Mouse (Mus musculus) bone marrow, adult 2 months (tissue): ENCODE measurements at regions not wholly inside any gene's neighbourhood (a gene's known extent, or its start where the extent isn't known, plus 50 kb on each side); places are given as distances from the start of the nearest gene placed in this dataset.

Experiments used
- H3K27ac ChIP-seq: fragments of 200-500 bp; 2 replicates; pipeline ENCODE4 v1.5.1; 2012; ENCODE audit warnings: low read depth, mild to moderate bottlenecking, control low read depth, inconsistent platforms, low read length; ENCODE audit not compliant: control insufficient read depth, poor library complexity, insufficient read depth
- H3K4me1 ChIP-seq: fragments of 200-500 bp; 2 replicates; pipeline ENCODE4 v1.6.1; 2011; ENCODE audit warnings: low read length; ENCODE audit not compliant: control insufficient read depth, insufficient read depth
- H3K4me3 ChIP-seq: fragments of 200-500 bp; replicated peaks from 2 replicates; pipeline ENCODE3; 2011; ENCODE audit warnings: mild to moderate bottlenecking, low read depth, low read length, control low read depth; ENCODE audit not compliant: control insufficient read depth
- CTCF ChIP-seq: fragments of 200-500 bp; IDR thresholded peaks from 2 replicates; pipeline ENCODE4 v1.5.1; 2011; ENCODE audit warnings: low read length, control low read depth; ENCODE audit not compliant: control insufficient read depth, insufficient read depth
- POLR2A ChIP-seq: fragments of 200-500 bp; IDR thresholded peaks from 2 replicates; pipeline ENCODE4 v1.6.1; 2011; ENCODE audit warnings: low read depth, mild to moderate bottlenecking, control low read depth, low read length, borderline replicate concordance; ENCODE audit not compliant: control insufficient read depth
- WGBS: fragments of 180-500 bp; shearing (Covaris S2); methylation state at CpG from one replicate; pipeline ENCODE4 v1.1.7; 2018; 5-methylcytosine and 5-hydroxymethylcytosine counted together

DNA sequence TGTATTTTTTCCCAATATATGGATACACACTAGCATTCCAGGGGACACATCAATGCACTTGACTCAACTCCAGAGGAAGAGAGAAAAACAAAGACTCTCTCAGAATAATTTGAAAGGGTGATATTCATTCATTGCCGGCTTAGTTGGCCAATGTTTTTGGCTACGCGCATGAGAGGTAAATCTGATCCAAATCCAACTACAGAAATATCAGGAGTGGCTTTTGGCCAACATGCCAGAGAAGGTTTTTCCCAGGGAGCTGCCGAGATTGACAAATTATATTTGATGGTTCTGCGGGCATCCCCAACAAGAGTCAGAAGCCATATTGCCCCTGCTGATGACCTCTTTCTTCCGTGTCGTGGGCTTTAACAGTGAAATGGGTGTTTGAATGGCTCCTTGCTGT, 135.3 kb downstream of the Cox18 start:
- H3K27ac ChIP-seq, result no peak overlapping the region
- 89% methylated on average over 7 of the region's 7 CpGs for WGBS
- H3K4me3 ChIP-seq, result no peak overlapping the region
- TF ChIP-seq POLR2A (no peak), CTCF (no peak)
- no peaks in the 10 kb centered on the region for H3K4me1 ChIP-seq

- no peak overlapping the region for H3K4me3 ChIP-seq
- TF ChIP-seq CTCF (no peak), POLR2A (no peak)
- 75% methylated on average over 6 of the region's 6 CpGs for WGBS
- H3K4me1 ChIP-seq, result no peaks in the 10 kb centered on the region
- no peak overlapping the region for H3K27ac ChIP-seq
Observed at GRCm38 (mm10) chr5:90086491-90086890, 137.3 kb downstream of the Cox18 start.

- TF ChIP-seq POLR2A (no peak), CTCF (no peak)
- H3K27ac ChIP-seq, result no peak overlapping the region
- H3K4me1 ChIP-seq, result no peaks in the 10 kb centered on the region
- 87% methylated on average over 6 of the region's 6 CpGs for WGBS
- no peak overlapping the region for H3K4me3 ChIP-seq
Observed at GRCm38 (mm10) chr5:90077025-90077536, 146.7 kb downstream of the Cox18 start.

- TF ChIP-seq CTCF, result no peak
- 86% methylated on average over 11 of the region's 11 CpGs for WGBS
- no peak overlapping the region for H3K27ac ChIP-seq
- no peak overlapping the region for H3K4me3 ChIP-seq
- H3K4me1 ChIP-seq, result no peaks in the 10 kb centered on the region
Observed at GRCm38 (mm10) chr5:90075629-90076349, 148.0 kb downstream of the Cox18 start.

- TF ChIP-seq CTCF (no peak), POLR2A (no peak)
- 89% methylated on average over 2 of the region's 2 CpGs for WGBS
- no peaks in the 10 kb centered on the region for H3K4me1 ChIP-seq
- H3K27ac ChIP-seq, result no peak overlapping the region
- no peak overlapping the region for H3K4me3 ChIP-seq
Observed at GRCm38 (mm10) chr5:90071806-90072205, 152.0 kb downstream of the Cox18 start.

GRCm38 (mm10) chr5:90068601-90069000, 155.2 kb downstream of the Cox18 start:
- H3K27ac ChIP-seq, result no peak overlapping the region
- H3K4me1 ChIP-seq, result no peaks in the 10 kb centered on the region
- TF ChIP-seq CTCF, result no peak
- no peak for TF ChIP-seq POLR2A
- no peak overlapping the region for H3K4me3 ChIP-seq

DNA sequence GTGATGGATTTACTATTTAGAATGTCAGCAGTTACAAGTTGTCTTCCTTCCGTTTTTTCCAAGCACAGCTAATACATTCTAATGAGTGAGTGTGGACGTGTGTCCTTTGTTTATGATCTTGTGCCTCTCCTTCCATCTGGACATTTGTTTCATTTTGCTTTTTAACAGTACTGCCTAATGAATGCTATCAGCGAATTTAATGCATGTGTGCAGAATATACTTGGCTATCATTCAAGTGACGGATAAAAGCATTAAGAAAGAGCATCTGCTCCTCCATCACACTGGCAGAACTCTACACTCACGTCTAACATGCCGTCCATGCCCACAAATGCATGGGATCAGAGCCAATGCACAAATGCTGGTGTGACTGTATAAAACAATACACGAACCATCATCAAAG, 156.0 kb downstream of the Cox18 start:
- TF ChIP-seq CTCF, result no peak
- no peak for TF ChIP-seq POLR2A
- 74% methylated on average over 7 of the region's 7 CpGs for WGBS
- H3K4me3 ChIP-seq, result no peak overlapping the region
- no peaks in the 10 kb centered on the region for H3K4me1 ChIP-seq
- no peak overlapping the region for H3K27ac ChIP-seq

- Histone ChIP-seq H3K4me1 (no peaks in the 10 kb centered on the region), H3K4me3 (no peak overlapping the region), H3K27ac (no peak overlapping the region)
- 52% methylated on average over 6 of the region's 6 CpGs for WGBS
- TF ChIP-seq CTCF, result no peak
- TF ChIP-seq POLR2A, result no peak
Observed at GRCm38 (mm10) chr5:90065884-90066615, 157.8 kb downstream of the Cox18 start.
